In the genomic region with DNA sequence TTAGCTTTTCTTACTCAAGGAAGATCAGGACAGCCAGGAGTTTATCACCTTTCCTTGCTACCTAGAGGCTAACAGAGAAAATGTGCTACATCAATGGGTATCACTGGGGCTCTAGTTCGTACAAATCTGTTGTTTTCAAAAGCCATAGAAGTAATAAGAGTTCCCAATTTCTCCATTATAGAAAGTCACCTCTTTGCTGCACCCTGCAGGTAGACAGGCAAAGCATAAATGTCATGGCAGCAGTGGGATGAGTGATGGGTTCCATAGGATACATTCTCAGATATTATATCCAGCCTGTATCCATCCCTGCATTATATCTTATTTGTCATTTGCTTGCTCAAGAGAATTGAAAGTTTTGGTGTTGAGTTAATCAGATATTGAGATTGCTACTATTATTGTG, we compare ENCODE assay signal across 22 mouse cellular contexts.
DNase-seq lines count a peak whose midpoint lies in the region; ATAC-seq and TF ChIP-seq lines count a peak whose summit lies in the region.
"Had no signal": no experiment of that assay in that cellular context is flagged by ENCODE, and none has a peak within 500 bp of the region (broad histone marks: within the 10 kb centered on the region; RNA-seq: fewer than 3 reads in every experiment).

No protein-coding gene starts in this region.

- no peak for DNase-seq in layer of hippocampus, adult 2 months (ENCODE audit: low spot score in 2 of 2)
- no peak for DNase-seq in layer of hippocampus, postnatal 36 days
- DNase-seq in Patski (ENCODE audit: low read depth, low spot score): no peak
- no peak for DNase-seq in kidney, postnatal 36 days
- DNase-seq in thymus, postnatal 10 days (ENCODE audit: low spot score in 2 of 2): no peak
- DNase-seq: adrenal gland, adult 2 months; adrenal gland, postnatal 10 days; adrenal gland, postnatal 25 days; cerebellum, adult 11 months; cerebellum, adult 18-20 months; cerebellum, adult 8-10 months; cerebellum, adult 9-11 months; cerebellum, postnatal 14 days; cerebellum, postnatal 36 days; embryo, embryonic 11 days had no signal

- POLR2A ChIA-PET in Patski (lab: Charles Lee): no interaction called here

- no peak overlapping the region for H3K27ac ChIP-seq in layer of hippocampus, adult 2 months
- H3K27ac ChIP-seq: embryonic facial prominence, embryonic 13.5 days; embryonic facial prominence, embryonic 15.5 days; forebrain, embryonic 10.5 days; forebrain, embryonic 12.5 days had no signal

- peaks cover 9% of the 10 kb centered on the region for H3K27me3 ChIP-seq in Patski
- H3K27me3 ChIP-seq: embryonic facial prominence, embryonic 13.5 days; embryonic facial prominence, embryonic 15.5 days; forebrain, embryonic 12.5 days had no signal

- in situ Hi-C loops in Patski (cut with MboI; ENCODE audit: low pct_unique_long_range_greater_than_20kb): no loop called here

- no peak for ATAC-seq in Patski
- ATAC-seq: forebrain, embryonic 14.5 days; forebrain, embryonic 16.5 days had no signal

- CTCF ChIA-PET in Patski (lab: Charles Lee): no interaction called here

- TF ChIP-seq CTCF in layer of hippocampus, adult 2 months (conservative IDR thresholded peaks at IDR 0.05): 0 out of 2 replicates have a peak, but pooled peaks have one; percentile 5
- peak; percentile 8 for TF ChIP-seq CTCF in Patski (IDR thresholded peaks at IDR 0.05)

- no peak overlapping the region for H3K4me3 ChIP-seq in layer of hippocampus, adult 2 months
- H3K4me3 ChIP-seq: embryonic facial prominence, embryonic 13.5 days; embryonic facial prominence, embryonic 15.5 days; erythroblast, embryonic 14.5 days; forebrain, embryonic 10.5 days; forebrain, embryonic 12.5 days had no signal
